Mouse (Mus musculus) kidney, adult 2 months (tissue): ENCODE data around the gene Kcnb1. TPM values are rescaled to one million over a fixed set of nuclear protein-coding genes. Genes with fewer than 3 reads are reported as not detected.

Source experiments
- DNase-seq: peaks from one replicate; pipeline ENCODE4 v3.0.0; 2021
- H3K27ac ChIP-seq: fragments of 200-500 bp; 2 replicates; pipeline ENCODE4 v1.5.1; 2012; ENCODE audit warnings: low read depth, low read length, control low read depth, inconsistent platforms; ENCODE audit not compliant: insufficient read depth
- H3K27me3 ChIP-seq: fragments of 200-500 bp; replicated peaks from 2 replicates; pipeline ENCODE4 v1.6.1; 2012; ENCODE audit warnings: mild to moderate bottlenecking, moderate library complexity, low read length, inconsistent platforms; ENCODE audit not compliant: control insufficient read depth, insufficient read depth
- H3K36me3 ChIP-seq: fragments of 200-500 bp; 2 replicates; pipeline ENCODE4 v1.6.1; 2012; ENCODE audit warnings: mild to moderate bottlenecking, moderate library complexity, low read length, inconsistent platforms; ENCODE audit not compliant: control insufficient read depth, insufficient read depth
- H3K4me1 ChIP-seq: fragments of 200-500 bp; 2 replicates; pipeline ENCODE4 v1.6.1; 2011; ENCODE audit warnings: low read length; ENCODE audit not compliant: control insufficient read depth, insufficient read depth
- H3K4me3 ChIP-seq: fragments of 200-500 bp; 2 replicates; pipeline ENCODE4 v1.5.1; 2011; ENCODE audit warnings: mild to moderate bottlenecking, low read depth, low read length, control low read depth; ENCODE audit not compliant: insufficient read depth
- CTCF ChIP-seq: fragments of 200-500 bp; conservative IDR thresholded peaks from 2 replicates; pipeline ENCODE4 v1.5.1; 2011; ENCODE audit warnings: low read depth, mild to moderate bottlenecking, control low read depth, low read length, moderate library complexity, mixed read lengths; ENCODE audit not compliant: insufficient read depth, insufficient read length
- POLR2A ChIP-seq: fragments of 200-500 bp; IDR thresholded peaks from one replicate; pipeline ENCODE4 v1.6.1; 2011; ENCODE audit warnings: low read depth, low read length, control low read depth
- WGBS: fragments of 180-500 bp; shearing (Covaris S2); methylation state at CpG from one replicate; pipeline ENCODE4 v1.1.7; 2018; 5-methylcytosine and 5-hydroxymethylcytosine counted together
- polyA plus RNA-seq: library from polyadenylated mRNA; depleted of rRNA; stranded (reverse); fragments of >200 nt; gene quantifications from 2 replicates; pipeline ENCODE4 v1.2.3, GENCODE M21; 2012

The Kcnb1 gene
- polyA plus RNA-seq, 1 experiment = 2.9 TPM

DNA sequence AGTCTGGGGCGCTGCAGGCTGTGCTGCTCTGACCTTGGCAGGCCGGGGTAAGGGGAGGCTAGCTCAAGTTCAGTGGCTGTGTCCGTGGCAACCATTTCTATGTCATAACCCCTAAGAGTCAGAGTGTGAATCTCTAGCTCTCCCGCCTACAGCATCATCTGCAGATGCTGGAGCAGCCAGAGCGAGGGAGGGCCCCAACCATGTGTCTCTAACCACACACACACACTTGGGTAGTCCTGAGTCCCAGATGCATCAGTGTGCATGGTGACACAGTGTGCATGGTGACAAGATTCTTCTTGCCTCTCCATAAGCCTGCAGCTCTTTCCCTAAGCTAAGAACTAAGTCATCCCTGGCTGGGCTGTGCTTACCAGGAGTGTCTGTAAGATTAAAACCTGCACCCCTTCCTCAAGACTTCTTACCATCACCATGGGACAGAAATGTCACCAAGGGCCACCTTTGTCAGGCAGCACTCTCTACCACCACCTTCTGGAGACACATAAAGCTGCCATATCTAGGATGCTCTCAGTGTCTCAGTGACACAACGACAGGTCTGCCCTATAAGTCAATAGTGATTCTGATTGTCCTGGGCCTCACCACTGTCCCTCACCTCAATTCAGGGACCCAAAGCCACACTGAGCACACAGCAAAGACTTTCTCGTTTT lies 13.7 kb upstream of the Kcnb1 start:
- no peak overlapping the region for H3K4me3 ChIP-seq
- no peaks in the 10 kb centered on the region for H3K4me1 ChIP-seq
- no peaks in the 10 kb centered on the region for H3K36me3 ChIP-seq
- H3K27ac ChIP-seq = no peak overlapping the region
- 78% methylated on average over 7 of the region's 7 CpGs for WGBS
- DNase-seq = no peak
- TF ChIP-seq POLR2A = no peak
- peak; percentile 52 for TF ChIP-seq CTCF
- H3K27me3 ChIP-seq = no peaks in the 10 kb centered on the region

- no peak overlapping the region for H3K4me3 ChIP-seq
- H3K4me1 ChIP-seq = no peaks in the 10 kb centered on the region
- H3K27ac ChIP-seq = no peak overlapping the region
- no peaks in the 10 kb centered on the region for H3K36me3 ChIP-seq
- TF ChIP-seq POLR2A = no peak
- TF ChIP-seq CTCF = no peak
- WGBS = 26% methylated on average over 16 of the region's 16 CpGs
- DNase-seq = peak; percentile 55
- no peaks in the 10 kb centered on the region for H3K27me3 ChIP-seq
Observed at GRCm38 (mm10) chr2:167201463-167202291, 11.7 kb upstream of the Kcnb1 start.

- Histone ChIP-seq H3K36me3 (no peaks in the 10 kb centered on the region), H3K4me1 (no peaks in the 10 kb centered on the region), H3K27ac (no peak overlapping the region), H3K4me3 (no peak overlapping the region), H3K27me3 (no peaks in the 10 kb centered on the region)
- DNase-seq = no peak
- WGBS = 45% methylated on average over 13 of the region's 13 CpGs
- TF ChIP-seq CTCF = no peak
- TF ChIP-seq POLR2A = no peak
Observed at GRCm38 (mm10) chr2:167198660-167199427, 8.9 kb upstream of the Kcnb1 start.

DNA sequence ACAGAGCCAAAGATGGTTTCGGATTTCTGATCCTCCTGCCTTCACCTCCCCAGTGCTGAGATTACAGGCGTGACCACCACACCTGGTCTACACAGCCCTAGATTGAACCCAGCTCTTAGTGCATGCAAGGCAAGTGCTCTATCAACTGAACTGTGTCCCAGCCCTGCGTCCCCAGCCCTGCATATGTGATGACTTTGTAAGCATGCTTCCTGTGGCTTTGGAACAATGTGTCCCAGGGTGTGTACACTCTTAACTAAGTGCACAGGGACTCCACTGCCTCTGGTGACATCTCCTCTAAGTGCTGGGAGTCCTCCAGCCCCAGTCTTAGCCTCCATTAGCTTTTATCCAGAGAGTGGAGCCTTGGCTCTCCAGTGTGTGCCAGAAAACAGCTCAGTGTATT lies 3.4 kb upstream of the Kcnb1 start:
- 74% methylated on average over 3 of the region's 3 CpGs for WGBS
- H3K27me3 ChIP-seq = no peaks in the 10 kb centered on the region; the same call in 1 of the 2 replicates
- no peaks in the 10 kb centered on the region for H3K4me1 ChIP-seq
- DNase-seq = peak; percentile 14
- H3K36me3 ChIP-seq = no peaks in the 10 kb centered on the region
- no peak for TF ChIP-seq CTCF
- no peak for TF ChIP-seq POLR2A
- H3K27ac ChIP-seq = no peak overlapping the region
- H3K4me3 ChIP-seq = no peak overlapping the region

DNA sequence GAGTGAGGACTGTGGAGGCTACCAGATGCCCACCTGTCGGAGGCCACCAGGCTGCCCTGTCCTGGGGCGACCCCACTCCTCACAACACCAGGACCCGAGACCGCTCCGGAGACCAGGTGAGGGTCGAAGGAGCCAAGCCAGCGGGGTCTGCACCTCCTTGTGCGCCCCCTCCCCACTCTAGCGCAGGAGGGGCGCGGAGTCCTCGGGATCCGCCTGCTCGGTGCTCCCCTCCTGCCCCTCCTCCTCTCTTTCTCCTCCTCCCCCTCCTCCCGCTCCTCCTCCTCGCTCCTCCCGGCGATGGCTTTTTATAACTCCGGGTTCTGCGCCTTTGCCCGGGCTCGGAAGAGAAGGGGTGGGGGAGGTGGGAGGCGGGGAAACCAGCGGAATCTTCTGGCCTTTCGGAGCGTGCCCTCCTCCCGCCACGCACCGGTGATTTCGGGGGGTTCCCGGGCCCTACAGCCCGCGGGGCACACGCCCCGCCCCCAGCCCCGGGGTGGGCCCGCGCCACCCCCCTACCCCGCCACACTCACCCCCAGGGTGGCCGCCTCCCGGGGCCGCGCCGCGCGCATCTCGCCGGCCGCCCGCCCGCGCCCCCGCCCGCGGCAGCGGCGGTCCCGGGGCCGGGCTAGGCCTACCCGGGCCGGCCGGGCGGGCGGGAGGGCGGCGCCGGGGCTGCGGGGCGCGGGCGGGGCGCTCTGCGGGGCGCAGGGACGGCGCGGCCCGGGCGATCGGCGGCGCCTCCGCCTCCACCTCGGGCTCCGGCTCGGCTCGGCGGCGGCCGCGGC lies 472 bp downstream of the Kcnb1 start:
- H3K4me3 ChIP-seq = peak overlapping the region; percentile 36
- peak; percentile 54 for DNase-seq
- H3K4me1 ChIP-seq = no peaks in the 10 kb centered on the region
- H3K36me3 ChIP-seq = no peaks in the 10 kb centered on the region
- 0 out of 2 replicates have a peak overlapping the region, but pooled peaks have one; percentile 10 for H3K27ac ChIP-seq
- TF ChIP-seq CTCF (no peak), POLR2A (no peak)
- WGBS = 6% methylated on average over 62 of the region's 91 CpGs
- H3K27me3 ChIP-seq = no peaks in the 10 kb centered on the region; the same call in 1 of the 2 replicates
